Mouse (Mus musculus) right cerebral cortex, postnatal 10 days (tissue): ENCODE measurements around the gene Sun5.

ENCODE experiments used
- DNase-seq, 2 experiments: peaks; one replicate each; pipeline ENCODE4 v3.0.0; 2021; ENCODE audit warnings: low spot score in 2 of 2

Sun5 gene

DNA sequence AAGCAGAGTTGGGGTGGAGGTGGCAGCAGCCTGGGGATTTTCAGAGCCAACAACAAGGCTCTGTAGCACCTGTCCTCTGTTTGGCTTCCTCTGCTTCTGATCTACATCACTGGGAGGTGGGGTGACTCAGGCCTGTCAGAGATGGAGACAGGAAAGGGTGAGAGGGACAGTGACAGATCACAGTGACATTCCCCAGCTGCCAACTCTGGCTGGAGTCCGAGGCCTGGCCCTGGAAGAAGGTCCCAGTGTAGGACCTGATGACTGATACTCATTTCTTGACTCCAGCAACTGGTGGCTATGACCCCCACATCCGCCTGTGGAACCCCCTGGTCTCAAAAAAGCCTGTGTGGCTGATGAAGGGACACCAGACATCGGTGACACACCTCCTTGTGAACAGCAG lies 61.0 kb downstream of the Sun5 start:
- no peak for DNase-seq

GRCm38 (mm10) chr2:153808841-153809240 lies 62.0 kb downstream of the Sun5 start:
- no peak for DNase-seq

- DNase-seq: no peak
Measured at GRCm38 (mm10) chr2:153808146-153808545, 62.7 kb downstream of the Sun5 start.

DNA sequence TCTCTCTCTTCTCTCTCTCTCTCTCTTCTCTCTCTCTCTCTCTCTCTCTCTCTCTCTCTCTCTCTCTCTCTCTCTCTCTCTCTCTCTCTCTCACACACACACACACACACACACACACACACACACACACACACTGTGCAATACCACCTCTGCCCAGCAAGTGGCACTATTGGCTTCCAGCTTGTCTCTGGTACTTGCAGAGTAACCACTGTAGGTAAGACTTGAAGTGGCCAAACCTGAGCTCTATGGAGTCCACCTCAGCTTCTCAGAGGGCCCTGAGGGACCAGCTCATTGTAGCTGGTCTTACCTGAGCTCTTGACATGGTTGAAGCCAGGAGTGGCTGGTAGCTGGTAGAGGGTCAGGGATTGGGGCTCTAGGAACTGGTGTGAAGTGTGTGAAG lies 63.4 kb downstream of the Sun5 start:
- peak; percentile 48 to 70 for DNase-seq
